Mouse (Mus musculus) embryonic facial prominence, embryonic 11.5 days (tissue): Measurements from ENCODE around the gene Jakmip3. TPM values are rescaled to one million over a fixed set of nuclear protein-coding genes. Genes with fewer than 3 reads are reported as not detected.

Source experiments
- ATAC-seq: fragments of 200-750 bp; cut with Nextera tagmentation; replicated peaks from 2 replicates; pipeline ENCODE4 v1.8.0; 2017; ENCODE audit warnings: low read depth; ENCODE audit not compliant: insufficient number of reproducible peaks, low FRiP score, low TSS enrichment
- DNase-seq: peaks from one replicate; pipeline ENCODE4 v3.0.0-alpha.2; 2015; ENCODE audit warnings: low spot score
- H3K27ac ChIP-seq: fragments of 300-500 bp; sonication (generic); replicated peaks from 2 replicates; pipeline ENCODE4 v1.5.1; 2014; ENCODE audit warnings: mild to moderate bottlenecking, low read depth, low read length, control low read depth
- H3K27me3 ChIP-seq: fragments of 300-500 bp; sonication (generic); 2 replicates; pipeline ENCODE4 v1.6.1; 2014; ENCODE audit warnings: mild to moderate bottlenecking, low read length, moderate library complexity, mixed read lengths; ENCODE audit not compliant: control insufficient read depth, insufficient read depth
- H3K36me3 ChIP-seq: fragments of 300-500 bp; sonication (generic); replicated peaks from 2 replicates; pipeline ENCODE4 v1.6.1; 2014; ENCODE audit warnings: low read depth, mild to moderate bottlenecking, low read length, moderate library complexity, mixed read lengths; ENCODE audit not compliant: control insufficient read depth, insufficient read depth
- H3K4me1 ChIP-seq: fragments of 300-500 bp; sonication (generic); 2 replicates; pipeline ENCODE4 v1.6.1; 2014; ENCODE audit warnings: low read length, mixed read lengths; ENCODE audit not compliant: control insufficient read depth, insufficient read depth
- H3K4me2 ChIP-seq: fragments of 300-500 bp; sonication (generic); 2 replicates; pipeline ENCODE4 v1.6.1; 2014; ENCODE audit warnings: low read depth, mild to moderate bottlenecking, control low read depth, low read length, moderate library complexity
- H3K4me3 ChIP-seq: fragments of 300-500 bp; sonication (generic); 2 replicates; pipeline ENCODE4 v1.5.1; 2014; ENCODE audit warnings: low read depth, low read length, control low read depth
- H3K9ac ChIP-seq: fragments of 300-500 bp; sonication (generic); replicated peaks from 2 replicates; pipeline ENCODE4 v1.6.1; 2014; ENCODE audit warnings: mild to moderate bottlenecking, control low read depth, low read length
- H3K9me3 ChIP-seq: fragments of 300-500 bp; sonication (generic); replicated peaks from 2 replicates; pipeline ENCODE4 v1.6.1; 2016; ENCODE audit warnings: mild to moderate bottlenecking, low read length, inconsistent platforms, mixed read lengths; ENCODE audit not compliant: control insufficient read depth
- WGBS: fragments of 180-500 bp; shearing (Covaris S2); extraction: QIAGEN DNeasy Blood & Tissue Kit; methylation state at CpG from one replicate; pipeline ENCODE4 v1.1.7; 2014; 5-methylcytosine and 5-hydroxymethylcytosine counted together
- polyA plus RNA-seq: library from polyadenylated mRNA; unstranded; fragments of >200 nt; fragmentation: Nextera tagmentation; extraction: Ambion mirVana; gene quantifications from 2 replicates; pipeline ENCODE4 v1.2.1, GENCODE M21; 2014

Gene Jakmip3
- polyA plus RNA-seq, 1 experiment from 2014 or later: 0.80 TPM

DNA sequence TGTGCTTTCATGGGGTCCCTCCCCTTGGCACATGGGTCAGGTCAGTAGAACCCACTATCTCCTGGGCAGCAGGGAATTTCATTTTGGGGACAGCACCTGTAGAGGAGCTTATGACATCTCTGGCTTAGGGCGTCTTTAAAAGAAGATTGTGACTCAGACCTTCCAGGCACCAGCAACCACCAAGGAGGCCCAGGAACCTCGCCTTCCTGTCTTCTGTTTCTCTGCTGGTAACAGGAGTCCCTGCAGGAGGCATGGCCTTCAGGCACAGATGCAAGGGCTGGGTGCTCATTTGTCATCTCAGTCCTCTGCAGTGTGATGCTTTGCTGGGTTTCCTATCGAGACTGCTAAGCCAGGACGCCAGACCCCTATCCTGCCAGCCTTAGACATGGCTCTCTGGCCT lies 188.5 kb downstream of the Jakmip3 start:
- Histone ChIP-seq H3K27ac (no peak overlapping the region), H3K36me3 (no peaks in the 10 kb centered on the region), H3K4me1 (no peaks in the 10 kb centered on the region), H3K27me3 (no peaks in the 10 kb centered on the region), H3K9ac (no peak overlapping the region), H3K9me3 (no peaks in the 10 kb centered on the region), H3K4me2 (no peak overlapping the region), H3K4me3 (no peak overlapping the region)
- ATAC-seq (no peak), DNase-seq (no peak)
- 74% methylated on average over 4 of the region's 4 CpGs for WGBS

DNA sequence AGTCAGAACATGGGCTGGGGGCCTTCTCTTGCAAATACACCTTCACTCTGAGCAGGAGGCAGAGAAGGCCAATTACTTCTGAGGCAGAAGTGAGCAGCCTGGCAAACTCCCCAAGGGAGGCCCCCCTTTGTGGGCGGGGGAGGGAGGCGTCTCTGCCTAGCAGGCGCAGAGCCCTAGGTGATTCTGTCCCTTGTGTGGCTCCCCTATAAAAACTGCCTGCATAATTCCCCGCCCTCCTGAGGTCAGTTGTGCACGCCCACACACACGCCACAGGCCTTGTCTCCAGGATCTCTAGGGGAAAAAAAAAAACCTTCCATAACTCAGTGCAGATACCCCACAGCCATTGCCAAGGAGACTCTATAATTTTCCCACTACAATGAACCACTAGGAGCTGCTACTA lies 189.8 kb downstream of the Jakmip3 start:
- DNase-seq: peak; percentile 28

DNA sequence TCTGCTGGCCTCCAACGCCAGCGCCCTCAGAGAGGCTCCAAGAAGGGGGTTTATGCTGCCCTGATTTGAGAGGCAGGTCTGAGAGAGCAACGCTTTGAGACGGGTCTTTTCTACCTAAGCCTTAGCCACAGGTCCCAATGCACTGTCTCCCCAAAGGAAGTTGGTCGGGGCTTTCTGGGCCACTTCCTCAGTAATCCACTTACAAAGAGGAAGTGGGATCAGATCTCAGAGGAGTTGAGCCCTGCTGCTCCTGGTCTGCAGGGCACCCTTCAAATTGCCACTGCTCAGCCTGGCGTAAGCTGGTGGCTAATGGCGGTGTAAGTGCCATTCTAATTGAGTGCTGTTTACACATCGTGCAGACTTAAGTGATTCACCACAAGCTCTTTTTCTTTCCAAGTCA lies 191.0 kb downstream of the Jakmip3 start:
- H3K4me1 ChIP-seq: no peaks in the 10 kb centered on the region
- no peak for DNase-seq
- H3K4me3 ChIP-seq: no peak overlapping the region
- no peaks in the 10 kb centered on the region for H3K9me3 ChIP-seq
- WGBS: 70% methylated on average over 8 of the region's 8 CpGs
- H3K27me3 ChIP-seq: no peaks in the 10 kb centered on the region
- H3K27ac ChIP-seq: no peak overlapping the region
- H3K36me3 ChIP-seq: no peaks in the 10 kb centered on the region
- no peak for ATAC-seq
- H3K9ac ChIP-seq: no peak overlapping the region
- no peak overlapping the region for H3K4me2 ChIP-seq

More for the DNA sequence above, 189.8 kb downstream of the Jakmip3 start:
- Histone ChIP-seq H3K4me2 (no peak overlapping the region), H3K9me3 (no peaks in the 10 kb centered on the region), H3K4me1 (no peaks in the 10 kb centered on the region), H3K36me3 (no peaks in the 10 kb centered on the region), H3K9ac (no peak overlapping the region), H3K27me3 (no peaks in the 10 kb centered on the region), H3K27ac (no peak overlapping the region), H3K4me3 (no peak overlapping the region)
- 49% methylated on average over 6 of the region's 6 CpGs for WGBS
- no peak for ATAC-seq

DNA sequence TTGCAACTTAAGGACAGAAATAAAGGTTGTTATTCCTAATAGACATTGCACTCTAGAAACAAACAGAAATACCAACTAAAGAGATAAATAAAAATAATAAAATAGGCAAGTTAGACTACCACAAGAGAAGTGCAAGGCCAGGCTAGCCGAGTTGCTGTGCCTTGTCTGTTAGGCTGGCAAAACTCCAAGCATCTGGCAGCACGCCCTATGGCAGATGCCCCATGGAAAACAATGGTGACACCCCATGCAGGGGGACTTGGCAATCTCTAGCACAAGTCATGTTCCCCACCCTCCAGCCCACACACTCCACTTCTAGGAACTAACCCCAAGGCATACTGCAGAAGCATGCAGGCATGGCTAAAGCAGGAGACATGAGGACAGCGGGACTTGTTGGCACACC lies 192.9 kb downstream of the Jakmip3 start:
- H3K27me3 ChIP-seq: no peaks in the 10 kb centered on the region

More for the DNA sequence above, 192.9 kb downstream of the Jakmip3 start:
- no peak overlapping the region for H3K9ac ChIP-seq
- H3K36me3 ChIP-seq: no peaks in the 10 kb centered on the region
- H3K4me1 ChIP-seq: no peaks in the 10 kb centered on the region
- WGBS: 90% methylated on average over 3 of the region's 3 CpGs
- H3K9me3 ChIP-seq: no peaks in the 10 kb centered on the region
- ATAC-seq (no peak), DNase-seq (no peak)
- no peak overlapping the region for H3K4me2 ChIP-seq
- no peak overlapping the region for H3K4me3 ChIP-seq
- no peak overlapping the region for H3K27ac ChIP-seq

Other genes starting within 250 kb of the Jakmip3 start
- gene Ppp2r2d, start 94.7 kb upstream of the Jakmip3 start, polyA plus RNA-seq: 64.5 and 72.0 TPM in 2 replicates
- 12.4 and 13.6 TPM in 2 replicates for gene Mapk1ip1, start 94.5 kb upstream of the Jakmip3 start, polyA plus RNA-seq
- 110 and 111 TPM in 2 replicates for gene Bnip3, start 31.2 kb upstream of the Jakmip3 start, polyA plus RNA-seq
- gene Dpysl4, start 145.3 kb downstream of the Jakmip3 start, polyA plus RNA-seq: 55.6 and 70.4 TPM in 2 replicates